Mouse (Mus musculus) lung, adult 2 months (tissue): ENCODE results near the gene Slc35a5. TPM values are rescaled to one million over a fixed set of nuclear protein-coding genes. Genes with fewer than 3 reads are reported as not detected.

Source experiments
- DNase-seq: peaks from one replicate; pipeline ENCODE4 v3.0.0; 2022
- H3K4me1 ChIP-seq: fragments of 200-500 bp; 2 replicates; pipeline ENCODE4 v1.6.1; 2011; ENCODE audit warnings: low read length; ENCODE audit not compliant: control insufficient read depth, insufficient read depth
- H3K4me3 ChIP-seq: fragments of 200-500 bp; replicated peaks from 2 replicates; pipeline ENCODE3; 2011; ENCODE audit warnings: low read depth, mild to moderate bottlenecking, control low read depth, low read length; ENCODE audit errors: extremely low read depth
- CTCF ChIP-seq: fragments of 200-500 bp; IDR thresholded peaks from 2 replicates; pipeline ENCODE4 v1.5.1; 2011; ENCODE audit warnings: mild to moderate bottlenecking, low read length, control low read depth; ENCODE audit not compliant: insufficient read depth
- POLR2A ChIP-seq: fragments of 200-500 bp; IDR thresholded peaks from 2 replicates; pipeline ENCODE4 v1.6.1; 2011; ENCODE audit warnings: low read depth, mild to moderate bottlenecking, control low read depth, low read length, borderline replicate concordance; ENCODE audit errors: extremely low read depth
- WGBS: fragments of 180-500 bp; shearing (Covaris S2); methylation state at CpG from one replicate; pipeline ENCODE4 v1.1.7; 2018; 5-methylcytosine and 5-hydroxymethylcytosine counted together
- polyA plus RNA-seq: library from polyadenylated mRNA; depleted of rRNA; stranded (reverse); fragments of >200 nt; gene quantifications from 2 replicates; pipeline ENCODE4 v1.2.3, GENCODE M21; 2012; rRNA removed

Slc35a5 gene
- 11.6 and 18.9 TPM in 2 replicates for polyA plus RNA-seq

GRCm38 (mm10) chr16:45158522-45159388, at the start of gene Slc35a5, which contains the start of gene Atg3:
TSS of gene Slc35a5 (minus strand) at chr16:45158706.
TSS of gene Atg3 (plus strand) at chr16:45158785.
- peak; percentile 92 for DNase-seq
- WGBS, result under 1% methylated on average over 64 of the region's 64 CpGs
- TF ChIP-seq CTCF, result no peak
- peak; percentile 67; the same call in 1 of the 2 replicates for TF ChIP-seq POLR2A
- H3K4me3 ChIP-seq, result peak within 1 kb of the TSS; percentile 96
- H3K4me1 ChIP-seq, result peaks cover 12% of the 10 kb centered on the region

DNA sequence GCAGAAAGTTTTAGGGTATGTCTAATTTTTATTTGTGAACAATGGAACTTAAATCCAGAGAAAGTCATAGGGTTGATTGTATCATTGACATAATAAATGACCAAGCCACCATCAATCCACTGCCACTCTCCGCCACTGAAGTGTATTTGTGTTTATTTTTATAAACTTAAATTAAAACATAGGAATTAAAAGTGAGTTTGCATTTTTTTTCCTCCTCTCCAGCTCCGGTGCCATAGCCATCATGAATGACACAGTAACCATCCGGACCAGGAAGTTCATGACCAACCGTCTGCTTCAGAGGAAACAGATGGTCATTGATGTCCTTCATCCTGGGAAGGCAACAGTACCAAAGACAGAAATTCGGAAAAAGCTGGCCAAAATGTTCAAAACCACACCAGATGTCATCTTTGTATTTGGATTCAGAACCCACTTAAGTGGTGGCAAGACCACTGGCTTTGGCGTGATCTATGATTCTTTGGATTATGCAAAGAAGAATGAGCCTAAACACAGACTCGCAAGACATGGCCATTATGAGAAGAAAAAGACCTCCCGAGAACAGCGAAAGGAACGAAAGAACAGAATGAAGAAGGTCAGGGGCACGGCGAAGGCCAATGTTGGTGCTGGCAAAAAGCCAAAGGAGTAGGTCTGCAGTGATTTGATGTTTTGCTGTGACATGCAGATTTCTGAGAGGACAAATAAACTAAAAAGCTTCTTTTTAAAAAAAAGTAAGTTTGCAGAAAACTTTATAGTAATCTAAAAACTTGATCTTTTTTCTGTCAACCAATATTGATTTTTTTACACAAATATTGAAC, 46.6 kb upstream of the Slc35a5 start:
- no peak for TF ChIP-seq CTCF
- no peak for TF ChIP-seq POLR2A
- WGBS, result 60% methylated on average over 12 of the region's 12 CpGs
- Histone ChIP-seq H3K4me1 (peaks cover 4% of the 10 kb centered on the region; the same call in 1 of the 2 replicates), H3K4me3 (no peak overlapping the region)
- no peak for DNase-seq

GRCm38 (mm10) chr16:45204438-45204837, 45.9 kb upstream of the Slc35a5 start:
- WGBS, result 51% methylated on average over 4 of the region's 4 CpGs
- no peak for TF ChIP-seq CTCF
- TF ChIP-seq POLR2A, result no peak
- H3K4me1 ChIP-seq, result peaks cover 4% of the 10 kb centered on the region; the same call in 1 of the 2 replicates
- DNase-seq, result no peak
- H3K4me3 ChIP-seq, result no peak overlapping the region

- TF ChIP-seq CTCF (no peak), POLR2A (no peak)
- Histone ChIP-seq H3K4me3 (no peak overlapping the region), H3K4me1 (peaks cover 4% of the 10 kb centered on the region; the same call in 1 of the 2 replicates)
- DNase-seq, result no peak
- WGBS, result 92% methylated on average over 2 of the region's 2 CpGs
These were observed 42.9 kb upstream of the Slc35a5 start for GRCm38 (mm10) chr16:45201395-45201794.

DNA sequence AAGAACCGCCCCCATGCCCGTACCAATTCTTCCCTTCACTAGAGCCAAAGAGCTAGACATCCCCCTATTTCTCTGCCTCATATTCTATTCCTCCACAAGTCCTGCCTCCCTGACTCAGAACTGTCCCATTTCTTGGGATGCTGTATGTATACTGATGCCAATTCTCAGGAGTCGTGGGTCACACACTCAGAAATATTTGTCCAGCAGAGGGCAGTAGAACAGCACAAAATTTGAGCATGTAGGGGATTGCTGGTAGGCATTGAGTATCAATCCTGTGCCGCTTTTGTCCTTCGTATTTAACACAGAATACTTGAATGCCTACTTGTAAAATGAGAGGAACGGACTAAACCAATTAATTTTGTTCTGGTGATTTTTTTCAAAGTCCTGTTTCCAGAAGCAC, 38.3 kb upstream of the Slc35a5 start:
- 29% methylated on average over 6 of the region's 6 CpGs for WGBS
- H3K4me1 ChIP-seq, result peaks cover under 1% of the 10 kb centered on the region; the same call in 1 of the 2 replicates
- no peak overlapping the region for H3K4me3 ChIP-seq
- no peak for DNase-seq
- TF ChIP-seq CTCF (peak; percentile 49), POLR2A (no peak)

DNA sequence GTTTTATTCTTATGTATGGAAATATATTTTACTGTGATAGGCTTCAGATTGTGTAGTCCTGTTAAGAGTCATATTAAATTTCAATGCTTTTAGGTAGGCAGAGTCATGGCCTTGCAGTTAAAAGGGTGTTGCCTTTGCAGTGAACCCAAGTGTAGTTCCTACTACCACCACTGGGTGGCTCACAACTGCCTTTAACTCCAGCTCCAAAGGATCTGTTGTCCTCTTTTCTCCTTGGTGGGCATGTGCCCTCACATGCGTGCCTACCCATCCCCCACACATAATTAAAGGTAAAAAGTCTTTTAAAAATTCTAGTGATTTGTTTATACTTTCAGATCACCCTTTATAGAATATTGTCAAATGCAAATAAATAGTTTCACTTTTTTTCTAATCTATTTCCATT, 34.1 kb upstream of the Slc35a5 start:
- TF ChIP-seq CTCF (peak; percentile 65), POLR2A (no peak)
- DNase-seq, result peak; percentile 65
- WGBS, result 3% methylated on average over 1 of the region's 1 CpGs
- Histone ChIP-seq H3K4me3 (no peak overlapping the region), H3K4me1 (no peaks in the 10 kb centered on the region)

DNA sequence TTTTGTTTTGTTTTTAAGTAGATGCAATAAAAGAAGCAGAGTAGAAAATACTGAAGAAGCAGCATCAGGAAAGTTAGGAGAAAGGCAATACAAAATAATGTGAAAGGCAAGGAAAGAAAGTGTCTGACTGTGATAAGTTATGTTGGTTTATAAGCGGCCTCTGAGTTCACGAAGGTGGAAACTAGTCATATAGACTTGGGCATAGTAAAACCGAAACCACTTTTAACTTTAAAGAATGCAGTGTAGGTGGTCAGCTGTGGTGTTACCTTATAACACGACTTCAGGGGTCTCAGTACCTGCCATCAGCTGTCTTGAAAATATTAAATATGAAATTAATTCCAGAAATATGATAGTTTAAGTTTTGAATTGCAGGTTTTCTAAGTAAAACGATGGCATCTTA, 23.3 kb upstream of the Slc35a5 start:
- Histone ChIP-seq H3K4me3 (no peak overlapping the region), H3K4me1 (no peaks in the 10 kb centered on the region)
- DNase-seq, result no peak
- TF ChIP-seq CTCF, result no peak
- TF ChIP-seq POLR2A, result no peak
- WGBS, result 88% methylated on average over 5 of the region's 5 CpGs

- 68% methylated on average over 2 of the region's 2 CpGs for WGBS
- TF ChIP-seq CTCF (no peak), POLR2A (no peak)
- no peak for DNase-seq
- Histone ChIP-seq H3K4me3 (no peak overlapping the region), H3K4me1 (no peaks in the 10 kb centered on the region)
These were observed 20.0 kb upstream of the Slc35a5 start for GRCm38 (mm10) chr16:45178552-45178951.

- TF ChIP-seq POLR2A (no peak), CTCF (no peak)
- peak overlapping the region; percentile 96 for H3K4me3 ChIP-seq
- DNase-seq, result no peak
- under 1% methylated on average over 11 of the region's 11 CpGs for WGBS
- peaks cover 11% of the 10 kb centered on the region for H3K4me1 ChIP-seq
These were observed 847 bp upstream of the Slc35a5 start for GRCm38 (mm10) chr16:45159389-45159716.
